Mouse (Mus musculus) intestine, embryonic 16.5 days (tissue): ENCODE results near the gene Armt1. TPM values are rescaled to one million over a fixed set of nuclear protein-coding genes. Genes with fewer than 3 reads are reported as not detected.
A peak's percentile ranks its signal among the peaks of the same experiment; 100 is the strongest.

ENCODE experiments used
- ATAC-seq: fragments of 200-750 bp; cut with Nextera tagmentation; 2 replicates; pipeline ENCODE4 v1.8.0; 2017; ENCODE audit warnings: moderate TSS enrichment, moderate library complexity
- H3K27ac ChIP-seq: fragments of 300-500 bp; sonication (generic); 2 replicates; pipeline ENCODE4 v1.5.1; 2014; ENCODE audit warnings: mild to moderate bottlenecking, low read length
- H3K27me3 ChIP-seq: fragments of 300-500 bp; sonication (generic); replicated peaks from 2 replicates; pipeline ENCODE4 v1.6.1; 2014; ENCODE audit warnings: low read length, control low read depth, mixed read lengths; ENCODE audit not compliant: control insufficient read depth, insufficient read depth
- H3K36me3 ChIP-seq: fragments of 300-500 bp; sonication (generic); 2 replicates; pipeline ENCODE4 v1.6.1; 2014; ENCODE audit warnings: low read length, control low read depth; ENCODE audit not compliant: control insufficient read depth, insufficient read depth
- H3K4me1 ChIP-seq: fragments of 300-500 bp; sonication (generic); 2 replicates; pipeline ENCODE4 v1.6.1; 2014; ENCODE audit warnings: low read length, control low read depth, mixed read lengths; ENCODE audit not compliant: control insufficient read depth, insufficient read depth
- H3K4me2 ChIP-seq: fragments of 300-500 bp; sonication (generic); 2 replicates; pipeline ENCODE4 v1.6.1; 2014; ENCODE audit warnings: low read depth, low read length, control low read depth
- H3K4me3 ChIP-seq: fragments of 300-500 bp; sonication (generic); 2 replicates; pipeline ENCODE4 v1.5.1; 2014; ENCODE audit warnings: mild to moderate bottlenecking, low read length
- H3K9ac ChIP-seq: fragments of 300-500 bp; sonication (generic); 2 replicates; pipeline ENCODE4 v1.6.1; 2014; ENCODE audit warnings: low read depth, low read length
- H3K9me3 ChIP-seq: fragments of 300-500 bp; sonication (generic); 2 replicates; pipeline ENCODE4 v1.6.1; 2016; ENCODE audit warnings: low read length, control low read depth; ENCODE audit not compliant: control insufficient read depth
- WGBS: fragments of 180-500 bp; shearing (Covaris S2); extraction: QIAGEN DNeasy Blood & Tissue Kit; methylation state at CpG from one replicate; pipeline ENCODE4 v1.1.7; 2014; 5-methylcytosine and 5-hydroxymethylcytosine counted together
- polyA plus RNA-seq: library from polyadenylated mRNA; unstranded; fragments of >200 nt; fragmentation: Nextera tagmentation; extraction: Ambion mirVana; gene quantifications from 2 replicates; pipeline ENCODE4 v1.2.1, GENCODE M21; 2015

Gene Armt1
- polyA plus RNA-seq, 1 experiment from 2014 or later, result 16.4 TPM

GRCm38 (mm10) chr10:4391076-4391475 is 41.2 kb upstream of the Armt1 start:
- no peaks in the 10 kb centered on the region for H3K9me3 ChIP-seq
- no peaks in the 10 kb centered on the region for H3K27me3 ChIP-seq
- H3K4me3 ChIP-seq, result no peak overlapping the region
- H3K36me3 ChIP-seq, result 0 out of 2 replicates have a peak, but pooled peaks cover 5% of the 10 kb centered on the region
- no peak overlapping the region for H3K9ac ChIP-seq
- H3K4me1 ChIP-seq, result peaks cover 24% of the 10 kb centered on the region
- H3K27ac ChIP-seq, result no peak overlapping the region
- no peak for ATAC-seq
- H3K4me2 ChIP-seq, result no peak overlapping the region
- WGBS, result 65% methylated on average over 5 of the region's 5 CpGs

DNA sequence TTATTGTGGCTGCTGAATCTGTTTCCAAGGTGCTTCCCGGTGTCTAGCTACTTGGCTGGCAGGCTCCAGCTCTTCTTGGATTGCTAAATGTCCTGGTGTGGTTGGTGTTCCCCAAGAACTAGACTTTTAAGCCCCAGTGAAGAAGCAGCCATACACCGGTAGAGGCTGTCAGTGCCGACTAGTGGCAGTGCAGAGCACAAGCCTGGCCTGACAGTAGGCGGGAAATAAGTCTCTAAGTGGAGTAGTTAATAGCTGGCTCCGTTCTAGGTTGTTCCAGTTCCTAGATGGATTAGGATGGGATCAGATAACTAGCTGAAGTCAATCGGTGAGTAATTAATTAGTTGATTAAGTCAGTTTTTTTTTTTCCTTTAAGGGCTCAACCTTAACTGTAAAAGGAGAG is 40.4 kb upstream of the Armt1 start:
- H3K27ac ChIP-seq, result no peak overlapping the region
- no peak overlapping the region for H3K9ac ChIP-seq
- H3K4me2 ChIP-seq, result no peak overlapping the region
- ATAC-seq, result no peak
- 0 out of 2 replicates have a peak, but pooled peaks cover 5% of the 10 kb centered on the region for H3K36me3 ChIP-seq
- peaks cover 24% of the 10 kb centered on the region for H3K4me1 ChIP-seq
- H3K27me3 ChIP-seq, result no peaks in the 10 kb centered on the region
- 42% methylated on average over 6 of the region's 6 CpGs for WGBS
- no peak overlapping the region for H3K4me3 ChIP-seq
- no peaks in the 10 kb centered on the region; the same call in 1 of the 2 replicates for H3K9me3 ChIP-seq

GRCm38 (mm10) chr10:4395321-4395720 is 36.9 kb upstream of the Armt1 start:
- Histone ChIP-seq H3K27me3 (no peaks in the 10 kb centered on the region), H3K27ac (no peak overlapping the region), H3K9me3 (no peaks in the 10 kb centered on the region; the same call in 1 of the 2 replicates), H3K36me3 (0 out of 2 replicates have a peak, but pooled peaks cover 5% of the 10 kb centered on the region), H3K4me3 (no peak overlapping the region), H3K9ac (no peak overlapping the region), H3K4me2 (no peak overlapping the region), H3K4me1 (peaks cover 10% of the 10 kb centered on the region; the same call in 1 of the 2 replicates)
- 90% methylated on average over 3 of the region's 3 CpGs for WGBS
- no peak for ATAC-seq

- Histone ChIP-seq H3K9me3 (no peaks in the 10 kb centered on the region; the same call in 1 of the 2 replicates), H3K4me3 (no peak overlapping the region), H3K4me1 (no peaks in the 10 kb centered on the region), H3K36me3 (peaks cover 11% of the 10 kb centered on the region; the same call in 1 of the 2 replicates), H3K4me2 (no peak overlapping the region), H3K27me3 (no peaks in the 10 kb centered on the region), H3K9ac (no peak overlapping the region), H3K27ac (no peak overlapping the region)
- ATAC-seq, result no peak
- WGBS, result 78% methylated on average over 5 of the region's 5 CpGs
Measured at GRCm38 (mm10) chr10:4398058-4398457, 34.2 kb upstream of the Armt1 start.

GRCm38 (mm10) chr10:4404895-4405491 is 27.3 kb upstream of the Armt1 start:
- H3K4me1 ChIP-seq, result no peaks in the 10 kb centered on the region
- 55% methylated on average over 5 of the region's 5 CpGs for WGBS
- no peaks in the 10 kb centered on the region for H3K9me3 ChIP-seq
- H3K27ac ChIP-seq, result peak overlapping the region; percentile 6; the same call in 1 of the 2 replicates
- ATAC-seq, result peak; percentile 32; the same call in 1 of the 2 replicates
- H3K9ac ChIP-seq, result no peak overlapping the region
- H3K36me3 ChIP-seq, result peaks cover 6% of the 10 kb centered on the region
- no peaks in the 10 kb centered on the region for H3K27me3 ChIP-seq
- no peak overlapping the region for H3K4me3 ChIP-seq
- no peak overlapping the region for H3K4me2 ChIP-seq

GRCm38 (mm10) chr10:4405511-4405910 is 26.8 kb upstream of the Armt1 start:
- peak; percentile 86 for ATAC-seq
- Histone ChIP-seq H3K4me2 (no peak overlapping the region), H3K27ac (peak overlapping the region; percentile 20; the same call in 1 of the 2 replicates), H3K9me3 (no peaks in the 10 kb centered on the region), H3K4me3 (no peak overlapping the region), H3K27me3 (no peaks in the 10 kb centered on the region), H3K4me1 (no peaks in the 10 kb centered on the region), H3K36me3 (peaks cover 6% of the 10 kb centered on the region), H3K9ac (no peak overlapping the region)
- 67% methylated on average over 5 of the region's 5 CpGs for WGBS

GRCm38 (mm10) chr10:4407191-4407590 is 25.1 kb upstream of the Armt1 start:
- 90% methylated on average over 1 of the region's 1 CpGs for WGBS
- no peaks in the 10 kb centered on the region for H3K27me3 ChIP-seq
- H3K9ac ChIP-seq, result no peak overlapping the region
- no peak overlapping the region for H3K4me2 ChIP-seq
- H3K4me1 ChIP-seq, result no peaks in the 10 kb centered on the region
- peaks cover 5% of the 10 kb centered on the region for H3K36me3 ChIP-seq
- H3K4me3 ChIP-seq, result no peak overlapping the region
- no peak overlapping the region for H3K27ac ChIP-seq
- no peak for ATAC-seq
- no peaks in the 10 kb centered on the region for H3K9me3 ChIP-seq

- no peak overlapping the region for H3K27ac ChIP-seq
- ATAC-seq, result no peak
- no peak overlapping the region for H3K4me3 ChIP-seq
- no peaks in the 10 kb centered on the region for H3K4me1 ChIP-seq
- no peak overlapping the region for H3K4me2 ChIP-seq
- no peaks in the 10 kb centered on the region for H3K27me3 ChIP-seq
- no peak overlapping the region for H3K9ac ChIP-seq
- 73% methylated on average over 8 of the region's 8 CpGs for WGBS
- peaks cover 7% of the 10 kb centered on the region for H3K36me3 ChIP-seq
- no peaks in the 10 kb centered on the region for H3K9me3 ChIP-seq
Measured at GRCm38 (mm10) chr10:4425245-4425644, 7.0 kb upstream of the Armt1 start.

- Histone ChIP-seq H3K9ac (no peak overlapping the region), H3K27me3 (no peaks in the 10 kb centered on the region), H3K9me3 (no peaks in the 10 kb centered on the region), H3K27ac (no peak overlapping the region), H3K4me2 (peak overlapping the region; percentile 83), H3K4me3 (no peak overlapping the region), H3K36me3 (peaks cover 3% of the 10 kb centered on the region; the same call in 1 of the 2 replicates), H3K4me1 (peaks cover 9% of the 10 kb centered on the region)
- 86% methylated on average over 8 of the region's 8 CpGs for WGBS
- no peak for ATAC-seq
Measured at GRCm38 (mm10) chr10:4430399-4430798, 1.9 kb upstream of the Armt1 start.
